Mouse (Mus musculus): ENCODE measurements around the gene Olfr1238. TPM values are rescaled to one million over a fixed set of nuclear protein-coding genes. Genes with fewer than 3 reads are reported as not detected.

Gene Olfr1238
- polyA plus RNA-seq (2021) = not detected

DNA sequence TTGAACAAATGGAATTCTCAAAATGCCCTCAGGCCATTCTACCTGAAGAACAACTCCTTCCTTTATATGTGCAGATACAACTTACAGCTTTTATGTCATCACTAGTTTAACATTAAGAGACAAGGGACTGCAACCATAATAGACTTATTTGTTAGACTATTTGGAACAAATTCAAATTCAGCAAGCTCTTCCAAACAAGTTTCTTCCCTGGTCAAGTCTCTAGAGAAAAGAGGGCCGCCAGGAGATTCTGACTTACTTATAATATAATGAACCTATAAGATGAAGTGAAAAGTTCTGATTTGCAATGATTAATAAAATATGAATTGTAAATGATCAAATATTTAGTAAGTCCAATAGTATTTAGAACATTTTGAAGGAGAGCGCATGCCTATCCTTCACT is at the start of gene Olfr1238:
Gene Olfr1238, minus strand, starts transcription at position 101 of the 400 bp plus-strand sequence.
- no peak for TF ChIP-seq CTCF (IDR thresholded peaks at IDR 0.05)
- ChIA-PET CTCF (no interaction called here), POLR2A (no interaction called here)
- DNase-seq (ENCODE audit: low read depth, low spot score) (no peak), ATAC-seq (no peak)
- in situ Hi-C loops (cut with MboI; ENCODE audit: low pct_unique_long_range_greater_than_20kb) = no loop called here
- H3K27me3 ChIP-seq = no peaks in the 10 kb centered on the region

DNA sequence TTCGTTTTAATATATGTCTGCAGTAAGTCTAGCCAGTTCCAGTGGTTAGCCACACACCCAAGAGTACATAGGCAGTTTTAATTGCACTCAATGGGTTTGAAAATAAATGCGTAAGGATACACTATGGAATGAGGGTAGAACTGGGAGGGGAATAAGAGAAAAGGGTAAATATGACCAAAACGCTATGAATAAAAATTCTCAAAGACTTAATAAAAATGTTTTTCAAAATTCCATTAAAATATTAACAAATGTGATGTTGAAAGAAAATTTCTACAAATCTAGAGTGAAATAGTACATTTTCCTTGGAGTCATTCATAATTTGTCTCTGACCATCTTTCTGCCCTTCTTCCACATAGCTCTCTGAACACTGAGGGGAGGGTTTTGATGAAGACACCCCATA is 33.4 kb upstream of the Olfr1238 start, which contains the start of gene Olfr1240:
Gene Olfr1240, minus strand, starts transcription at position 101 of the 400 bp plus-strand sequence.
- no peaks in the 10 kb centered on the region for H3K27me3 ChIP-seq
- CTCF ChIA-PET = no interaction called here
- POLR2A ChIA-PET = no interaction called here
- in situ Hi-C loops (cut with MboI; ENCODE audit: low pct_unique_long_range_greater_than_20kb) = no loop called here
- ATAC-seq (no peak), DNase-seq (ENCODE audit: low read depth, low spot score) (no peak)
- no peak for TF ChIP-seq CTCF (IDR thresholded peaks at IDR 0.05)

- ChIA-PET POLR2A (no interaction called here), CTCF (no interaction called here)
- in situ Hi-C loops (cut with MboI; ENCODE audit: low pct_unique_long_range_greater_than_20kb) = no loop called here
Measured at GRCm38 (mm10) chr2:89420307-89420706, 10.8 kb upstream of the Olfr1238 start, which contains the start of gene Olfr1239. TSS of gene Olfr1239 (minus strand) at chr2:89420407.

DNA sequence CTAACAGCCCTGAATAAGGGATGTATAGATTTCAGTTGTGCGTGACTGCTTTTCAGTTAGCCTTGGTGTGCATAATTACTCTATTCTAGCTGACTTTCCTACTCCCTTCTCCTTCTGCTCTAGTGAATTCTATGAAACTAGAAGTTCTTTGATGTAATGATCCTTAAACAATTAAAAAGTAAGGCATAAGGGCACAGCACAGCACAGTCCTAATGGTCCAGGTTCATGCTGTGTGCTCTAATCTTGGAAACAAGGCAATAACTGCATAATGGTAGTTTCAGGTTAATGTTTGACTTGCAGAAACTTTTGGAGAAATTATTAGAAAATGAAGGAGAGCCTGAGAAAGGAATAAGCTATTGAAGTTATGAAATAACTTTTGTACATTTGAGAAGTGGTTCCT is 5.1 kb upstream of the Olfr1238 start:
- TF ChIP-seq CTCF (IDR thresholded peaks at IDR 0.05) = no peak
- CTCF ChIA-PET = no interaction called here
- ATAC-seq (no peak), DNase-seq (ENCODE audit: low read depth, low spot score) (no peak)
- in situ Hi-C loops (cut with MboI; ENCODE audit: low pct_unique_long_range_greater_than_20kb) = no loop called here
- H3K27me3 ChIP-seq = no peaks in the 10 kb centered on the region
- POLR2A ChIA-PET = no interaction called here

More at GRCm38 (mm10) chr2:89420307-89420706, 10.8 kb upstream of the Olfr1238 start, which contains the start of gene Olfr1239:
- no peak for DNase-seq (ENCODE audit: low read depth, low spot score)
- no peaks in the 10 kb centered on the region for H3K27me3 ChIP-seq
- ATAC-seq = no peak
- TF ChIP-seq CTCF (IDR thresholded peaks at IDR 0.05) = no peak

GRCm38 (mm10) chr2:89400882-89401281 is 8.6 kb downstream of the Olfr1238 start:
- POLR2A ChIA-PET = no interaction called here
- DNase-seq (ENCODE audit: low read depth, low spot score) (no peak), ATAC-seq (no peak)
- no peaks in the 10 kb centered on the region for H3K27me3 ChIP-seq
- TF ChIP-seq CTCF (IDR thresholded peaks at IDR 0.05) = no peak
- in situ Hi-C loops (cut with MboI; ENCODE audit: low pct_unique_long_range_greater_than_20kb) = no loop called here
- CTCF ChIA-PET = no interaction called here

DNA sequence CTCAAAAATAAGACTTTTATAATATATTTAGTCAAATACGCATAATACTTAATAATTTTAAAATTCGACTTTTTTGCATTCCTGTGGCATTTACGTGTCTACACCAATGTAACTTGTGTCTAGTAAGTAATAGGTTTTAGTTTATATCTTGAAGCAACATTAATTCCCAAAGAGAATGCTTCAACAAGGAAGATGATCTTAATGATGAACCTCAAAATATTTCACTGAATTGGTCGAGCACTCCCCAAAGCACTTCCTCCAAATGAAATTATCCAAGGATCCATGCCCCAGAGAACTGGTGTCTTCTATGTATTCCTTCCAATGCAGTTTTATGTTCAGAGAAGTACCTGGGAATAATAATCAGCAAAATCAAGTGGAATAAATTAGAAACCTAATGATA is 44.7 kb downstream of the Olfr1238 start, which contains the start of gene Olfr1234:
Gene Olfr1234, minus strand, starts transcription at position 101 of the 400 bp plus-strand sequence.
- no peak for TF ChIP-seq CTCF (IDR thresholded peaks at IDR 0.05)
- in situ Hi-C loops (cut with MboI; ENCODE audit: low pct_unique_long_range_greater_than_20kb) = no loop called here
- CTCF ChIA-PET = no interaction called here
- DNase-seq (ENCODE audit: low read depth, low spot score) (no peak), ATAC-seq (no peak)
- no peaks in the 10 kb centered on the region for H3K27me3 ChIP-seq
- POLR2A ChIA-PET = no interaction called here

Other genes with a start within 250 kb of the Olfr1238 start
- gene Olfr1224-ps1, start 245.6 kb downstream of the Olfr1238 start, polyA plus RNA-seq (2021) = not detected
- not detected for gene Olfr1225, start 235.0 kb downstream of the Olfr1238 start, polyA plus RNA-seq (2021)
- not detected for gene Olfr1226, start 209.6 kb downstream of the Olfr1238 start, polyA plus RNA-seq (2021)
- not detected for gene Olfr1228, start 155.6 kb downstream of the Olfr1238 start, polyA plus RNA-seq (2021)
- not detected for gene Olfr1229, start 121.7 kb downstream of the Olfr1238 start, polyA plus RNA-seq (2021)
- not detected for gene Olfr1230, start 112.4 kb downstream of the Olfr1238 start, polyA plus RNA-seq (2021)
- gene Olfr1231, start 102.6 kb downstream of the Olfr1238 start, polyA plus RNA-seq (2021) = not detected
- not detected for gene Olfr1232, start 80.0 kb downstream of the Olfr1238 start, polyA plus RNA-seq (2021)
- gene Olfr1233, start 67.3 kb downstream of the Olfr1238 start, polyA plus RNA-seq (2021) = not detected
- gene Olfr1234, start 44.8 kb downstream of the Olfr1238 start, polyA plus RNA-seq (2021) = not detected
- gene Olfr1239, start 10.7 kb upstream of the Olfr1238 start, polyA plus RNA-seq (2021) = not detected
- gene Olfr1240, start 33.3 kb upstream of the Olfr1238 start, polyA plus RNA-seq (2021) = not detected
- gene Olfr1241, start 77.5 kb upstream of the Olfr1238 start, polyA plus RNA-seq (2021) = not detected
- not detected for gene Olfr1242, start 88.7 kb upstream of the Olfr1238 start, polyA plus RNA-seq (2021)
- gene Olfr1243, start 121.8 kb upstream of the Olfr1238 start, polyA plus RNA-seq (2021) = not detected
- not detected for gene Olfr1245, start 168.8 kb upstream of the Olfr1238 start, polyA plus RNA-seq (2021)
- not detected for gene Olfr1246, start 183.5 kb upstream of the Olfr1238 start, polyA plus RNA-seq (2021)
- 0.09 TPM for gene Olfr1247, start 204.5 kb upstream of the Olfr1238 start, polyA plus RNA-seq (2021)
- not detected for gene Olfr1248, start 208.6 kb upstream of the Olfr1238 start, polyA plus RNA-seq (2021)
- not detected for gene Olfr1249, start 225.3 kb upstream of the Olfr1238 start, polyA plus RNA-seq (2021)

All from Patski (cell line).